Mouse (Mus musculus) stomach, embryonic 16.5 days (tissue): ENCODE data around the gene Col5a1. TPM values are rescaled to one million over a fixed set of nuclear protein-coding genes. Genes with fewer than 3 reads are reported as not detected.

Experiments used
- ATAC-seq: fragments of 200-750 bp; cut with Nextera tagmentation; 2 replicates; pipeline ENCODE4 v1.8.0; 2017; ENCODE audit warnings: moderate number of reproducible peaks, moderate TSS enrichment; ENCODE audit not compliant: insufficient read depth, low FRiP score
- H3K27ac ChIP-seq: fragments of 300-500 bp; sonication (generic); 2 replicates; pipeline ENCODE4 v1.5.1; 2014; ENCODE audit warnings: low read length
- H3K27me3 ChIP-seq: fragments of 300-500 bp; sonication (generic); 2 replicates; pipeline ENCODE4 v1.6.1; 2014; ENCODE audit warnings: low read length, control low read depth, mixed read lengths; ENCODE audit not compliant: control insufficient read depth, insufficient read depth
- H3K36me3 ChIP-seq: fragments of 300-500 bp; sonication (generic); 2 replicates; pipeline ENCODE4 v1.6.1; 2014; ENCODE audit warnings: low read length; ENCODE audit not compliant: control insufficient read depth, insufficient read depth
- H3K4me1 ChIP-seq: fragments of 300-500 bp; sonication (generic); 2 replicates; pipeline ENCODE4 v1.6.1; 2014; ENCODE audit warnings: low read length, control low read depth, mixed read lengths; ENCODE audit not compliant: control insufficient read depth, insufficient read depth
- H3K4me2 ChIP-seq: fragments of 300-500 bp; sonication (generic); 2 replicates; pipeline ENCODE4 v1.6.1; 2014; ENCODE audit warnings: low read depth, low read length, mixed read lengths
- H3K4me3 ChIP-seq: fragments of 300-500 bp; sonication (generic); replicated peaks from 2 replicates; pipeline ENCODE4 v1.5.1; 2014; ENCODE audit warnings: mild to moderate bottlenecking, low read length
- H3K9ac ChIP-seq: fragments of 300-500 bp; sonication (generic); 2 replicates; pipeline ENCODE4 v1.6.1; 2014; ENCODE audit warnings: low read length
- H3K9me3 ChIP-seq: fragments of 300-500 bp; sonication (generic); replicated peaks from 2 replicates; pipeline ENCODE4 v1.6.1; 2016; ENCODE audit warnings: low read length, control low read depth; ENCODE audit not compliant: control insufficient read depth
- WGBS: fragments of 180-500 bp; shearing (Covaris S2); extraction: QIAGEN DNeasy Blood & Tissue Kit; methylation state at CpG from one replicate; pipeline ENCODE4 v1.1.7; 2014; 5-methylcytosine and 5-hydroxymethylcytosine counted together
- polyA plus RNA-seq: library from polyadenylated mRNA; unstranded; fragments of >200 nt; fragmentation: Nextera tagmentation; extraction: Ambion mirVana; gene quantifications from 2 replicates; pipeline ENCODE4 v1.2.1, GENCODE M21; 2015

Col5a1 gene
- polyA plus RNA-seq, 1 experiment from 2014 or later = 146 TPM

GRCm38 (mm10) chr2:27891922-27892541 lies 5.8 kb downstream of the Col5a1 start:
- H3K36me3 ChIP-seq = no peaks in the 10 kb centered on the region
- H3K4me1 ChIP-seq = peaks cover 29% of the 10 kb centered on the region
- WGBS = 86% methylated on average over 7 of the region's 7 CpGs
- H3K9me3 ChIP-seq = no peaks in the 10 kb centered on the region
- no peak for ATAC-seq
- H3K9ac ChIP-seq = no peak overlapping the region
- no peaks in the 10 kb centered on the region for H3K27me3 ChIP-seq
- H3K4me2 ChIP-seq = peak overlapping the region; percentile 2; the same call in 1 of the 2 replicates
- H3K4me3 ChIP-seq = no peak overlapping the region
- H3K27ac ChIP-seq = no peak overlapping the region

GRCm38 (mm10) chr2:27893015-27893414 lies 6.8 kb downstream of the Col5a1 start:
- no peak overlapping the region for H3K4me3 ChIP-seq
- H3K4me1 ChIP-seq = peaks cover 35% of the 10 kb centered on the region
- no peaks in the 10 kb centered on the region for H3K27me3 ChIP-seq
- no peak overlapping the region for H3K9ac ChIP-seq
- H3K9me3 ChIP-seq = no peaks in the 10 kb centered on the region
- no peak overlapping the region for H3K4me2 ChIP-seq
- no peaks in the 10 kb centered on the region for H3K36me3 ChIP-seq
- H3K27ac ChIP-seq = no peak overlapping the region
- WGBS = 95% methylated on average over 12 of the region's 12 CpGs
- ATAC-seq = no peak

GRCm38 (mm10) chr2:27894986-27895385 lies 8.8 kb downstream of the Col5a1 start:
- 80% methylated on average over 5 of the region's 5 CpGs for WGBS

GRCm38 (mm10) chr2:27895648-27896047 lies 9.4 kb downstream of the Col5a1 start:
- Histone ChIP-seq H3K9ac (no peak overlapping the region), H3K4me1 (peaks cover 22% of the 10 kb centered on the region), H3K27ac (no peak overlapping the region), H3K9me3 (no peaks in the 10 kb centered on the region), H3K36me3 (no peaks in the 10 kb centered on the region), H3K4me3 (no peak overlapping the region), H3K4me2 (no peak overlapping the region), H3K27me3 (no peaks in the 10 kb centered on the region)
- no peak for ATAC-seq
- 75% methylated on average over 4 of the region's 4 CpGs for WGBS

More at GRCm38 (mm10) chr2:27894986-27895385, 8.8 kb downstream of the Col5a1 start:
- Histone ChIP-seq H3K4me1 (peaks cover 27% of the 10 kb centered on the region), H3K9ac (no peak overlapping the region), H3K4me2 (no peak overlapping the region), H3K27ac (no peak overlapping the region), H3K36me3 (no peaks in the 10 kb centered on the region), H3K27me3 (no peaks in the 10 kb centered on the region), H3K9me3 (no peaks in the 10 kb centered on the region), H3K4me3 (no peak overlapping the region)
- no peak for ATAC-seq

- Histone ChIP-seq H3K4me1 (peaks cover 27% of the 10 kb centered on the region), H3K9ac (no peak overlapping the region), H3K27ac (no peak overlapping the region), H3K9me3 (no peaks in the 10 kb centered on the region), H3K27me3 (no peaks in the 10 kb centered on the region), H3K4me3 (no peak overlapping the region), H3K36me3 (no peaks in the 10 kb centered on the region), H3K4me2 (no peak overlapping the region)
- peak; percentile 42; the same call in 1 of the 2 replicates for ATAC-seq
- WGBS = 46% methylated on average over 6 of the region's 6 CpGs
These were observed 10.9 kb downstream of the Col5a1 start for GRCm38 (mm10) chr2:27897161-27897560.

GRCm38 (mm10) chr2:27899894-27900293 lies 13.7 kb downstream of the Col5a1 start:
- WGBS = 53% methylated on average over 3 of the region's 3 CpGs
- H3K9ac ChIP-seq = no peak overlapping the region
- no peaks in the 10 kb centered on the region for H3K9me3 ChIP-seq
- H3K27ac ChIP-seq = no peak overlapping the region
- H3K4me1 ChIP-seq = peaks cover 25% of the 10 kb centered on the region
- H3K27me3 ChIP-seq = no peaks in the 10 kb centered on the region
- H3K4me3 ChIP-seq = no peak overlapping the region
- no peaks in the 10 kb centered on the region for H3K36me3 ChIP-seq
- ATAC-seq = no peak
- no peak overlapping the region for H3K4me2 ChIP-seq

GRCm38 (mm10) chr2:27901076-27901475 lies 14.9 kb downstream of the Col5a1 start:
- ATAC-seq = no peak
- Histone ChIP-seq H3K4me2 (no peak overlapping the region), H3K9ac (no peak overlapping the region), H3K4me1 (peaks cover 18% of the 10 kb centered on the region), H3K27ac (peak overlapping the region; percentile 7; the same call in 1 of the 2 replicates), H3K36me3 (no peaks in the 10 kb centered on the region), H3K4me3 (no peak overlapping the region), H3K27me3 (no peaks in the 10 kb centered on the region), H3K9me3 (no peaks in the 10 kb centered on the region)
- WGBS = 47% methylated on average over 2 of the region's 2 CpGs

GRCm38 (mm10) chr2:27901525-27902245 lies 15.5 kb downstream of the Col5a1 start:
- H3K9ac ChIP-seq = no peak overlapping the region
- ATAC-seq = no peak
- no peak overlapping the region for H3K4me2 ChIP-seq
- no peak overlapping the region for H3K4me3 ChIP-seq
- no peaks in the 10 kb centered on the region for H3K9me3 ChIP-seq
- H3K4me1 ChIP-seq = peaks cover 12% of the 10 kb centered on the region
- no peak overlapping the region for H3K27ac ChIP-seq
- H3K36me3 ChIP-seq = no peaks in the 10 kb centered on the region
- WGBS = 70% methylated on average over 9 of the region's 9 CpGs
- no peaks in the 10 kb centered on the region for H3K27me3 ChIP-seq

- 82% methylated on average over 3 of the region's 3 CpGs for WGBS
- H3K27me3 ChIP-seq = no peaks in the 10 kb centered on the region
- H3K4me3 ChIP-seq = no peak overlapping the region
- no peak overlapping the region for H3K27ac ChIP-seq
- H3K9ac ChIP-seq = no peak overlapping the region
- no peak overlapping the region for H3K4me2 ChIP-seq
- H3K4me1 ChIP-seq = peaks cover 7% of the 10 kb centered on the region
- no peaks in the 10 kb centered on the region for H3K36me3 ChIP-seq
- H3K9me3 ChIP-seq = no peaks in the 10 kb centered on the region
- ATAC-seq = no peak
These were observed 16.1 kb downstream of the Col5a1 start for GRCm38 (mm10) chr2:27902318-27902717.
